Mouse (Mus musculus): ENCODE measurements at regions not wholly inside any gene's neighbourhood (a gene's known extent, or its start where the extent isn't known, plus 50 kb on each side); places are given as distances from the start of the nearest gene placed in this dataset.

DNA sequence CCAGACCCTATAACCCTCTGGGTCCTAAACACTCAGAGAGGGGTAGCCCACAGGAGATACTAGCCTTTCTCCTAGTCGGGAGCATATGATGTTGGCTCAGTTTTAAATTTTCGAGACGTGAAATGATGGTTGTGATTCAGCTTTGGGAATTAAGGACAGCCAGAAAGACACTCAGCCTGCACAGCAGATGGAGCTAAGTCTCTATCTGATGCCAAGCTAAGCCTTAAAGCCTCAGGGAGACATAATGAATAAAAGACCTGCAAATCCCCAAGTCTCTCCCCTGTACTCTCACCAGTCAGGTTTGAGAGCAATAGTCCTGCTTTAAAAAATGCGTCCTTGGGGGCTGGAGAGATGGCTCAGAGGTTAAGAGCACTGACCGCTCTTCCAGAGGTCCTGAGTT is 75.3 kb upstream of the Ipo5 start:
- no peaks in the 10 kb centered on the region for H3K36me3 ChIP-seq (ENCODE audit: control insufficient read depth, insufficient read depth)
- H3K27ac ChIP-seq (ENCODE audit: low read depth, low read length) = no peak overlapping the region
- H3K27me3 ChIP-seq (replicated peaks; ENCODE audit: control insufficient read depth, insufficient read depth, low read length) = no peaks in the 10 kb centered on the region
- peak; percentile 49 for TF ChIP-seq CTCF (IDR thresholded peaks at IDR 0.05; ENCODE audit: low read depth)
- H3K4me1 ChIP-seq (replicated peaks; ENCODE audit: control insufficient read depth, insufficient read depth, low read length) = no peaks in the 10 kb centered on the region; the same call in 1 of the 2 replicates
- H3K4me3 ChIP-seq (ENCODE audit: low read depth, low read length) = no peak overlapping the region
- no peak overlapping the region for H3K4me2 ChIP-seq (replicated peaks; ENCODE audit: low read depth)
- no peaks in the 10 kb centered on the region for H3K9me3 ChIP-seq (ENCODE audit: control insufficient read depth)
- no peak overlapping the region for H3K9ac ChIP-seq (ENCODE audit: low read depth, low read length)
- WGBS = 67% methylated on average over 5 of the region's 5 CpGs
- no peak for ATAC-seq

DNA sequence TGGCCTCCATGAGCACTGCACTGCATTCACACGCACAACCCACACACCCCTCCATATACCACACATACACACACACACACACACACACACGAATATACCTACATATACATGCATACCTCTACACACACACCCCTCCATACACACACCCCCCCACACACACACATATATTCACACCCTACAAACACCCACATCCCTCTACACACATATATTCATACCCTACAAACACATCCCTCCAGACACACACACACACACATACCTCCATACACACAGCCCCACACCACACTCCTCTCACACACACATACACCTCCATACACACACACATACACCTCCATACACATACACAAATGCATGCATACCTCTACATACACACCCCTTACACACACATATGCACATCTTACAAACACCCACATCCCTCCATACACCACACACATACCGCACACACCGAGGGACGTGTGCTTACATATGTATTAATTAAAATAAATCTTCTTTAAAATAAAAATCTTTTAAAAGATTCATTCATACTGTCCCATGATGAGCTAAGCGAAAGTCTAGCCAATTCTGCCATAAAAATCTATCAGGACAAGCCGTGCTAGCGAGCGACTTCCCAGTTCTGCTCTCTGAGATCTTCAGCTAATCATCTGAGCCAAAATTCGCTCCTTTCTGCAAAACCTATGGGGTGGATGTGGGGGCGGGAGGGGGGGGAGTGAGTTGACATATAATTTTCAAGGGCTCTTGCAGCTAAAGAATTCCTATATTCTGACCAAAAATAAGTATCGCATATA is 74.3 kb upstream of the Ipo5 start:
- no peak overlapping the region for H3K4me2 ChIP-seq (replicated peaks; ENCODE audit: low read depth)
- H3K27ac ChIP-seq (ENCODE audit: low read depth, low read length) = no peak overlapping the region
- ATAC-seq = no peak
- no peak overlapping the region for H3K4me3 ChIP-seq (ENCODE audit: low read depth, low read length)
- no peaks in the 10 kb centered on the region for H3K36me3 ChIP-seq (ENCODE audit: control insufficient read depth, insufficient read depth)
- 84% methylated on average over 12 of the region's 12 CpGs for WGBS
- no peak for TF ChIP-seq CTCF (IDR thresholded peaks at IDR 0.05; ENCODE audit: low read depth)
- H3K27me3 ChIP-seq (replicated peaks; ENCODE audit: control insufficient read depth, insufficient read depth, low read length) = no peaks in the 10 kb centered on the region
- no peaks in the 10 kb centered on the region for H3K9me3 ChIP-seq (ENCODE audit: control insufficient read depth)
- H3K4me1 ChIP-seq (replicated peaks; ENCODE audit: control insufficient read depth, insufficient read depth, low read length) = no peaks in the 10 kb centered on the region; the same call in 1 of the 2 replicates
- no peak overlapping the region for H3K9ac ChIP-seq (ENCODE audit: low read depth, low read length)

DNA sequence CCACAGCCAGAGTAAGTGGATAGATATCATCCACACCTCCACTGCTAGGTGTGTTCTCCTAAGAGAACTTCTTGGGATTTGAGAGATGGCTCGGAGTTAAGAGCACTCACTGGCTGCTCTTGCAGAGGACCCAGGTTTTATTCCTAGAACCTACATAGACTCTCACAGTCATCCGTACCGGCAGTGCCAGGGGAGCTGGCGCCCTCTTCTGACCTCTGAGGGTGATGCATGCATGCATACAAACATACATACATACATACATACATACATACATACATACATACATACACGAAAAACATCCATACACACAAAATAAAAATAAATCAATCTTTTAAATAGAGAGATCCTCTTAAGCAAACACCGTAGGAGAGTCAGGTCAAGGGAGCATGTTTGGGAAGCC is 70.1 kb upstream of the Ipo5 start:
- Histone ChIP-seq H3K4me1 (replicated peaks; ENCODE audit: control insufficient read depth, insufficient read depth, low read length) (no peaks in the 10 kb centered on the region), H3K9ac (ENCODE audit: low read depth, low read length) (no peak overlapping the region), H3K27ac (ENCODE audit: low read depth, low read length) (no peak overlapping the region), H3K4me2 (replicated peaks; ENCODE audit: low read depth) (no peak overlapping the region), H3K36me3 (ENCODE audit: control insufficient read depth, insufficient read depth) (no peaks in the 10 kb centered on the region), H3K4me3 (ENCODE audit: low read depth, low read length) (no peak overlapping the region), H3K27me3 (replicated peaks; ENCODE audit: control insufficient read depth, insufficient read depth, low read length) (no peaks in the 10 kb centered on the region), H3K9me3 (ENCODE audit: control insufficient read depth) (no peaks in the 10 kb centered on the region)
- 84% methylated on average over 6 of the region's 6 CpGs for WGBS
- no peak for ATAC-seq
- peak; percentile 54 for TF ChIP-seq CTCF (IDR thresholded peaks at IDR 0.05; ENCODE audit: low read depth)

DNA sequence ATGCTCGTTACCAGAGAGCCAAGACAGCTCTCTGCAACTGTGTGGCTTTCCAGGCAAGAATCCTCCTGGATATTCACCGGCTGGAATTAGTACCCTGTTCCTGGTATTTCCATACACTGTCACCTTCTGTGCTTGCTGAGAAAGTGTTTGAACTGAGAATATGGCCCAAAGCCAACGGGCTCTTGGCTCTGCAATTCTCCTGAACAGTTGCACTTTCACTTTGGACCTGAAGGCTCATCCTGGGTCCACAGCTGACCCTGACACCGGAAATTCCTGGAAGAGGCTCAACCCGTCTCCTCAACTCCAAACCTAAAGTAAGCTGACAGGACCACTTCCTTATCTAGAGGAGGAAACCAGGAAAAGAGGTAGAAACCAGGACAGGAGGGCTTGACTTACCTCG is 69.7 kb upstream of the Ipo5 start:
- no peaks in the 10 kb centered on the region for H3K27me3 ChIP-seq (replicated peaks; ENCODE audit: control insufficient read depth, insufficient read depth, low read length)

GRCm38 (mm10) chr14:120845172-120845571 is 65.9 kb upstream of the Ipo5 start:
- no peak overlapping the region for H3K27ac ChIP-seq (ENCODE audit: low read depth, low read length)
- 75% methylated on average over 2 of the region's 2 CpGs for WGBS
- H3K9ac ChIP-seq (ENCODE audit: low read depth, low read length) = no peak overlapping the region
- H3K27me3 ChIP-seq (replicated peaks; ENCODE audit: control insufficient read depth, insufficient read depth, low read length) = no peaks in the 10 kb centered on the region
- no peak overlapping the region for H3K4me2 ChIP-seq (replicated peaks; ENCODE audit: low read depth)
- H3K4me3 ChIP-seq (ENCODE audit: low read depth, low read length) = no peak overlapping the region
- no peaks in the 10 kb centered on the region for H3K9me3 ChIP-seq (ENCODE audit: control insufficient read depth)
- no peak for TF ChIP-seq CTCF (IDR thresholded peaks at IDR 0.05; ENCODE audit: low read depth)
- H3K36me3 ChIP-seq (ENCODE audit: control insufficient read depth, insufficient read depth) = no peaks in the 10 kb centered on the region
- H3K4me1 ChIP-seq (replicated peaks; ENCODE audit: control insufficient read depth, insufficient read depth, low read length) = no peaks in the 10 kb centered on the region; the same call in 1 of the 2 replicates
- no peak for ATAC-seq

More for the DNA sequence above, 69.7 kb upstream of the Ipo5 start:
- H3K4me3 ChIP-seq (ENCODE audit: low read depth, low read length) = no peak overlapping the region
- no peaks in the 10 kb centered on the region for H3K4me1 ChIP-seq (replicated peaks; ENCODE audit: control insufficient read depth, insufficient read depth, low read length)
- H3K9me3 ChIP-seq (ENCODE audit: control insufficient read depth) = no peaks in the 10 kb centered on the region
- no peaks in the 10 kb centered on the region for H3K36me3 ChIP-seq (ENCODE audit: control insufficient read depth, insufficient read depth)
- H3K9ac ChIP-seq (ENCODE audit: low read depth, low read length) = no peak overlapping the region
- WGBS = 61% methylated on average over 6 of the region's 6 CpGs
- no peak for ATAC-seq
- H3K27ac ChIP-seq (ENCODE audit: low read depth, low read length) = no peak overlapping the region
- no peak overlapping the region for H3K4me2 ChIP-seq (replicated peaks; ENCODE audit: low read depth)
- TF ChIP-seq CTCF (IDR thresholded peaks at IDR 0.05; ENCODE audit: low read depth) = no peak

GRCm38 (mm10) chr14:120846073-120846850 is 64.8 kb upstream of the Ipo5 start:
- 46% methylated on average over 10 of the region's 10 CpGs for WGBS
- H3K4me3 ChIP-seq (ENCODE audit: low read depth, low read length) = no peak overlapping the region
- no peak for ATAC-seq
- no peaks in the 10 kb centered on the region for H3K36me3 ChIP-seq (ENCODE audit: control insufficient read depth, insufficient read depth)
- H3K4me2 ChIP-seq (replicated peaks; ENCODE audit: low read depth) = no peak overlapping the region
- no peaks in the 10 kb centered on the region for H3K27me3 ChIP-seq (replicated peaks; ENCODE audit: control insufficient read depth, insufficient read depth, low read length)
- no peak overlapping the region for H3K27ac ChIP-seq (ENCODE audit: low read depth, low read length)
- H3K4me1 ChIP-seq (replicated peaks; ENCODE audit: control insufficient read depth, insufficient read depth, low read length) = no peaks in the 10 kb centered on the region; the same call in 1 of the 2 replicates
- no peaks in the 10 kb centered on the region for H3K9me3 ChIP-seq (ENCODE audit: control insufficient read depth)
- H3K9ac ChIP-seq (ENCODE audit: low read depth, low read length) = no peak overlapping the region
- no peak for TF ChIP-seq CTCF (IDR thresholded peaks at IDR 0.05; ENCODE audit: low read depth)
